Mouse (Mus musculus): ENCODE measurements at regions not wholly inside any gene's neighbourhood (a gene's known extent, or its start where the extent isn't known, plus 50 kb on each side); places are given as distances from the start of the nearest gene placed in this dataset.

DNA sequence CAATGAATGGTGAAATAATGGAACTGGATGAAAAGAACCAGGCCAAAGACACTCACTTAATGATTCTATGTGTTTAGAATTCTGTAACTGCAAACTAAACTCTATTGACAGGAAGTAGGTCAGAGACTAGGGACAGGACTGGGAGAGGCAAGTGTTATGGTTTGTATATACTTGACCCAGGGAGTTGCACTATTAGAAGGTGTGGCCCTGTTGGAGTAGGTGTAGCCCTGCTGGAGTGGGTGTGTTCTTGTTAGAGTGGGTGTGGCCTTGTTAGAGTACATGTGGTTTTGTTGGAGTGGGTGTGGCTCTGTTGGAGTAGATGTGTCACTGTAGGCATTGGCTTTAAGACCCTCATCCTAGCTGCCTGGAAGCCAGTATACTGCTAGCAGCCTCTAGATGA is 93.0 kb upstream of the Npas2 start:
- no peak for DNase-seq (ENCODE audit: low spot score)

DNA sequence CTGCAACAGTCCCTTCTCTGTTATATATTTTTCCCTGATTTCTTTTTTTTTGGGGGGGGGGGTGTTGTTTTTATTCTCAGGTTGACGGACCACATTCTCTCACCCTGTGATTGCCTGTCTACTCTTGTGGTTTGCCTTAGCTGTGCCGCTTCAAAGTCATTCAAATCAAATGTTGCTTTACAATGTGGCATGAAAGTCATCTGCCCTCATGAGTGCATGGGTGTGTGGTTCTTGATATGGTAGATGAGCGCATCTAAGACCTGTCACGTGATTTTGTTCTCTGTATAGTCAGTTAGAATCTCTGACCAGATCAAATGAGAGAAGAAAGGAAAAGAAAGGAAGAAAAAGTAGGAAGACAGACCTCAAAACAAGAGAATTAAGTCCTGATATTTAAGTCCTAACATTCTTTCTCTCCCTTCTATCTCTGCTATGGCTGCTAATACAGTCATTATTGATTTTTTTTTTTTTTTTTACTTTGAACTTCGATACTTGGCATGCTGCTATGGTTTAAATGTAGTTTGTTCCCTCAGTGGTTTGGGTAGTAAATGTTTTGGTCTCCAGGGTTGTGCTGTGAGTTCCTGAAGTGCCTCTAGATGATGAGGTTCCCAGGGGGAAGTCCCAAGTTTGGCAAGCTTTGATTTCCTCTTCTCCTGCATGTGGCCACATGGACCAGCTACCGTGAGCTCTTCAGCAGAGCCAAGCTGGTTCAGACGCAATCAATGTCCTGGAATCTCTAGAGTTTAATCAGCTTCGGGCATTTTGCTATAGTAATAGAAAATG is 91.2 kb upstream of the Npas2 start:
- no peak for DNase-seq (ENCODE audit: low spot score)

DNA sequence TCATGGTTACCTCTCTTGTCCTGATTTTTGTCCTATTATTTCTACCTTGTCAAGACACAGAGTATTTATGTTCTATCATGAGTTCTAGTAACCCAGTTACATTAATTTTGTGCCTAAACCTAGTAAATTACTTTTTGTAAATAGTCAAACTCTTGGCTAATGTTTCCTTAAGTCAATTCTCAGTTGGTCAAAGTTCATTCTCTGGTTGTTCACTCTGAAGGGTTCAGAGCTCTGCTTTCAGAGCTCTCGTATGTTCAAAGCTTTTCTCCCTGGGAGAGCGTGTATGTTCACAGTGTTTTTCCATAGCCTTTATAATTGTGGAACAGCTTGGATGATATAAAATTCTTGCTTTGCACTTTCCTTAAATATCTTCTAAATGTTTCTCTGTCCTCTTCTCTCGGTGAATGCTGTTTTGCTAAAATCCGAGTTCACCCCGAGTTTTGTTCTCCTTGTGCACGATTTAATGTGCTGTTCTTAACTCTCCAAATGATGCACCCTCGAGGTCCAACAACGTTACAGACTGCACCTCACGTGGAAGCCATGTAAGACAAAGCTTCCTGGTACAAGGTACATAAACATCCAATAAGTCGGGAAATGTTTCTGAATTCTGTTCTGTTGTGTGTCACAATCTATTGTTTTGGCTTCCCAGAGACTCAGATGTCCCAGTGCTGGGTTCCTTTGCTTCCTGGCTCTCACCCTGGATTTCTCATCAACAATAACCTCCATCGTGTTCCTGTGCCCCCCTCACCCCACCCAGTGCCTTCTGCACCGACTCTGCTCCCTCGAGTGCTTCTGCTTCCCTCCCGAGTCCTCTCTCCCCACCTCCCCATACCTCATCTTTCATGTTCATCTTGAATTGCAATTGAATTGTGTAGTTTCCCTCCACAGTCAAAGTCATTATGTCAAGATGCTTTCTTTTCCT is 90.3 kb upstream of the Npas2 start:
- DNase-seq (ENCODE audit: low spot score): no peak

DNA sequence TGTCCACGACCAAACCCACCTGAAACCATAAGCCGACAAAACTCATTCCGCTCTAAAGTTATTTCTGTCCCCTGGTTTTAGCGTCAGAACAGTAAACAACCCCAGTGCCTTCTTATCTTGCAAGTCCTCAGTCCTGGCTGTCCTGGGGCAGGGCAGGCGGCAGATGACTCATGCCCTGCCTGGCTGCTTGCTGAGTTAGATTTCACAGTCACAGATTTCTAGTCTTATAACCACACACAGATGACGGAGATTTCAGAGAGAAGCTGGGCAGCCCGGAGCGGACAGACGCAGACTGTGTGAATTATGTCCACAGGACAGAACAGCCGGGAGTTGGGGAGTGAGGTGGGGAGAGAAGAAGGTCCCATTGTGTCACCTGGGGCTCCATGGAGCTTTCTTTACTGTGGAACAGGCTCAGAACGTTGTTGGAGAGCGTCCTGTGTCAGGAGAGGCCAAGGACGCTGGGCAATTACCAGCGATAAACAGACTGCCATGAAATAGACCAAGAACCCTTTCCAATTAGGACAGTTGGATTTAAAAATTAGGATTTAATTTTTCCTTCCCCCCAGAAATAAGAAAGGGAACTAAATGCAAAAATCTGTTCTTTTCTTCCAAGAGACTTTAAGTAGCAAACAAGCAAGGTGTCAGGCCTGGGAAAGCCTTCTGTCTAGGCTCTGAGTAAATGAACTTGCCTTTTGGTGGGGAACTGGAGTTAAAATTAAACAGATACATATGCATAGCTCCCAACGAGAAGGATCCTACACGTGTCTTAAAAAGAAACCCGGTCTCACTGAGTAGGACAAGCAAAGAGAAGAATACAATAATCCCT is 87.8 kb upstream of the Npas2 start:
- no peak for DNase-seq (ENCODE audit: low spot score)

DNA sequence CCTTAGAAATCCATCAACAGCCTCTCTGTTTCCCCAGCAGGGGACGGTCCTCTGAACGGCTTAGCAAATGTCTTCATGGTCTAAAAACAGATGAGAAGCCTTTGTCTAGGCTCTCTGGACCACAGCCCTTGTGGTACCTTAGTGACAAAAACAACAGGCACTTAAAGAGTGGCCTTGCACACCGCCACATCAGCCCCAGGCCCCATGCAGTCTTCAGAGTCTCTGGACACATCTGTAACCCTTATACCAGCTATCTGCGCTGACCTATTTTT is 87.2 kb upstream of the Npas2 start:
- no peak for DNase-seq (ENCODE audit: low spot score)

DNA sequence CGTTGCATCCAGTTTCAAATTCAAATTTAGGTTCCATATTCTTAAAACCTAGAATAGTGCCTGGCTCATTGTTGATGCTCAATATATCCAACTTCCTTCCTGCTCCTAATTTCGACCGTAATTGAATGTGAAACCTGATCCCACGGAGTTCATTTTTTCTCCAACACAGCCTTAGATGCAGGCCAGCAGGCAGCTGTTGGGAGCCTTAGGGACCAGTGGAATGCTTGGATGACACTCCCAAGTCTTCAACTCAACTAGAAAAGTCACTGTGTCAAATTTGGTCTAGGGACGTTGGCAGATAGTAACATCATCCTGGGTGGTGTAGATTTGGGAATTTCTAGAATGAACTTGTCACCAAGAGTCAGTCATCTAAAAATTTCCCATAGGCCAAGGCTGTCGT is 86.9 kb upstream of the Npas2 start:
- DNase-seq (ENCODE audit: low spot score): no peak

DNA sequence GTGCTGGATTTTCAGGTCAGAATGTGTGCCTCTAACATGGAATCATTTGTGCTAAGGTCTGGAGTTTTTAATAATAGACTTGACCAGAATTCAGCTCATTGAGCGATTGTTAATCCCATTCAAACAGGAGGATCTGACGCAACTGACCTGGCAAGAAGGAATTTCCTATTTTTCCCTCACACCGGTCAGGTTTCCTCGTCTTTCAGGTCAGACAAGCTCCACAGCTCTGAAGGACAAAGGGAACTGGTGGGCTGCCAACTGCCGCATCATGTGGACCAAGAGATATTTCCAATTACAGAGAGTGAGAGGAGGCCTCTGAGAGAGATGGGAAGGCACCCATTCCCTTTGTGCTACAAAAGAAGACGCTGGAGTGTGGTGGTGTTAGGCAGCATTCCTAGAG is 77.2 kb upstream of the Npas2 start:
- DNase-seq (ENCODE audit: low spot score): no peak

DNA sequence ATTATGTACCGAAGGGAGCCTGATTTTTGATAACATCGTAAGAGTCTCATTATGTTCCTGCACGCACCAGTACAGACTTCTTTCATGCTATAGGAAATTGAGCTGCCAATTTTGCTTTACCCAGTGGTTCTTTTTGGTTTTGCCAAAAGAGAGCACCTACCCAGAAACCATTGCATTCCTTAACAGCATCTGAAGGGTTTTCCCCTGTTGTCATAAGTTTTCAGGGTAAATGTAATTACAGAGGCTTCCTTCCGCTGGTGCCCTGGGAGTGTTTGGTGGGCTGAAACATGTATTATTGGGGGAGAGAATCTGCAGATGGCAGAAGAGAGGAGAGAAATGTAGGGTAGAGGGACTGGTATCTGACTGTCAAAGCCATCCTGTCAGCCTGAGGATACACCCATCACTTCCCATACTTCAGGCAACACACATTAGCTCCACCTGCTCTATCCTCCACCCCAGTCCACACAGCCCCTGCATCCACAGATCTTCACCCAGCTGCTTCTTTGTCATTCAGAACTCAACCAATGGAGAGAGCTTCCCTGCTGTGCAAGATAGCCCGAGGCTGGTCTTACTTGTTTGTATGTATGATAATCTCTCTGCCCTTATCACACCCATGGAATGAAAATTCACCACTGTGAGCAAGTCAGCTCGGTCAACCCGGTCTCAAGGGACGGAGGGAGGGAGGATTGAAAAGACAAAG is 71.1 kb upstream of the Npas2 start:
- no peak for DNase-seq (ENCODE audit: low spot score)

DNA sequence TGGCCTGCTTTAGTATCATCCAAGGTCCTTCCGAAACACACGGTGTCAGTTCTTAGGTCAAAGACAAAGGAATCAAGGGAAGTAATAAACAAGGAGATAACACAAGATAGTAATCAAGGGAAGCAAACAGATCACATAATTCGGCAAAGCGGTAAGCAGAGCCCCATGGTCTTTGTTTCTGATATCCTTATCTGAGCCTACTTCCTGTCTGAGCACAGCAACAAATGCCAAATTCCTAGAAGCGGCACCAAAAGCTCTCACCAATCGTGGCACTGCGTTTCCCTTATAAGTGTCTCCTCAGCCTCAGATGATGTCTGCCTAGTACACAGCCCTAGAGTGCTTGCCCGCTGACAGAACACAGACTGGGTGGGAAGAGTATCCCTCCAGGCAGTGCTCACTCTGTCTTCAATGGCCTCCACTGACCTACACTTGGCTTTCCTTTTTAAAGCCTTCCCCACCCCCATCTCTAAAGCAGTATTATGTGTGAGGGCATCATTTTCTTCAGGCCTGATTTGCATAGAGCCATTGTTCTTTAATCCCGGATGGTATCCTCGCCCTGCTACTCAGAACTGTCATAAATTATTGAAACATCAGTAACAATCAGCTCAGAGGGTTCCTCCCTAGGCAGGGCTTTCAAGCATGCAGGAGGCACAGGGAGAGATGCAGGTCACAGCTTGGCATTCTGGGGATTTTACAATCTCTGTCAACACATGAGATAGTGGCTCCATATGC is 70.3 kb upstream of the Npas2 start:
- no peak for DNase-seq (ENCODE audit: low spot score)

DNA sequence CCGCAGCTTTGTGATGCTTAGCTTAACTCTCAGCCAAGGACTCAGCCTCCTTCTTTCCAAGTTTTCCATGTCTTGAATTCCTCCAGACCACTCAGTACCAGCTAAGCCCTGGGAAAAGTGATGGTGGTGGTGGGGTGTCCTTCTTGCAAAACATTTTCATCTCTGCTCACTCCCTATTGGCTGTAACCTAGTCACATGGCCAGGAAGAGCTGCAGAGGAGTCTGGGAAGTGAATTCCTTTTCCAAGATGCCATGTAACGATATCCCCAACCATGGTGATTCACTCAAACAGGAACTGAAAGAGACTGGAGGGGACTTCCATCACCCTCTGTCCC is 69.8 kb upstream of the Npas2 start:
- DNase-seq (ENCODE audit: low spot score): no peak

DNA sequence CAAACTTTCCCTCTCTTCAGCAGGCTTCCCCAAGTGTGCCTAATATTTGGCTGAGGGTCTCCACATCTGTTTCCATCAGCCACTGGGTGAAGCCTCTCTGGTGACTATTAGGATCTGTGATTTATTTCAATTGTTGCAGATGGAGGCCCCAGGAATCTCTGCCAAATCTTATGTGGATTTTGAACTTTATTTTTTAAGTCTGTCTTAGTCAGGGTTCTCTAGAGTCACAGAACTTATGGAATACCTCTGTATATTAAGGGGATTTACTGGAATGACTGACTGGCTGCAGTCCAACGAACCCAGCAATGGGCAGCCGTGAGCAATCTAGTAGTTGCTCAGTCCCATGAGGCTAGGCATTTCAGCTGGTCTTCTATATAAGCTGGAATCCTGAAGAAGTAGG is 59.0 kb upstream of the Npas2 start:
- no peak for DNase-seq (ENCODE audit: low spot score)

DNA sequence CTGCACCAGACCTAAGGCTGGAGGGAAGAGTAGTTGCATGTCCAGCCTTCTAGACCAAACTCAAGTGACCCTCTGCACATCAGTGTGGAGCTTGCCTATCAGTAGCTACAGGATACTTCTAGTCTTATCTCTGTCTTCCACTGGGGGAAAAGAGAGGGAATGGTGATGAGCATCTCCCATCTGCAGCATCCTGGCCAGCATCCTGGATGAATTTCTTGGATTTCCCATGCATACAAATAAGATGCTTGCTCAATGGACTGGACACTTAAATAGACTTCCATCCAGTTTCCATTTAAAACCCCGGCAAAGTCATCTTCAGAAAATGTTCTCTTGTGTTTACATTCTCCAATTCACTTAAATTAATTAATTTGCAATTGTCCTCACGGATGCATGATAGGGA is 50.5 kb upstream of the Npas2 start:
- DNase-seq (ENCODE audit: low spot score): no peak

DNA sequence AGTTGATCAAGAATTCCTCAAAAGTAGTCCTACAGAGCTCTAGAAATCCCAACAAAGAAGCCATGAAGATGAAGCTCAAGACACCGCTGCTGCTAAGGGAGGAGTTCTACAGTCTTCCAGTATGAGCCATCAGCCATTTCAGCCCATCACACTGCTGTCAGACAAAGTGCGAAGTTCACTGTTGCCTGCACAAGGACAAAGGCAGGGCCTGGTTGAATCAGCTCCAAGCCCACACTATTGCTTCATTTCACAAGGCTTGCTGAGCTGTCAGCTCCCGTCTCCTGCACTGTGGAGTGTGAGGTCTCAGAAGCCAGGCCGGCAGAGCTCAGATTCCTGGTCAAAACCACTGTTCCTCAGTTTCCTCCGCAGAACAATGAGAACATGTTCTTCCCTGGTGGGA is 49.9 kb upstream of the Npas2 start:
- no peak for DNase-seq (ENCODE audit: low spot score)

All from thymus, postnatal 0 days (tissue).